Mouse (Mus musculus): Measurements from ENCODE around the gene Ccer2.
A peak's percentile ranks its signal among the peaks of the same experiment; 100 is the strongest.

The Ccer2 gene

GRCm38 (mm10) chr7:28788307-28789195 lies 32.6 kb downstream of the Ccer2 start, which contains the start of gene Rinl:
Gene Rinl, plus strand, starts transcription at chr7:28788969.
- DNase-seq (ENCODE audit: low read depth in 2 of 2, low spot score in 2 of 2) = peak in 1 of 2 experiments; percentile 58

GRCm38 (mm10) chr7:28789235-28789634 lies 33.3 kb downstream of the Ccer2 start:
- no peak for DNase-seq (ENCODE audit: low read depth in 2 of 2, low spot score in 2 of 2)

- DNase-seq (ENCODE audit: low read depth in 2 of 2, low spot score in 2 of 2) = no peak
Observed at GRCm38 (mm10) chr7:28790066-28790806, 34.3 kb downstream of the Ccer2 start.

- no peak for DNase-seq (ENCODE audit: low read depth in 2 of 2, low spot score in 2 of 2)
Observed at GRCm38 (mm10) chr7:28791706-28792105, 35.7 kb downstream of the Ccer2 start.

GRCm38 (mm10) chr7:28792391-28793185 lies 36.6 kb downstream of the Ccer2 start:
- peak; percentile 53 to 59 for DNase-seq (ENCODE audit: low read depth in 2 of 2, low spot score in 2 of 2)

- DNase-seq (ENCODE audit: low read depth in 2 of 2, low spot score in 2 of 2) = no peak
Observed at GRCm38 (mm10) chr7:28793834-28794233, 37.9 kb downstream of the Ccer2 start.

- no peak for DNase-seq (ENCODE audit: low read depth in 2 of 2, low spot score in 2 of 2)
Observed at GRCm38 (mm10) chr7:28794496-28794895, 38.5 kb downstream of the Ccer2 start.

- no peak for DNase-seq (ENCODE audit: low read depth in 2 of 2, low spot score in 2 of 2)
Observed at GRCm38 (mm10) chr7:28795832-28796231, 39.9 kb downstream of the Ccer2 start.

- DNase-seq (ENCODE audit: low read depth in 2 of 2, low spot score in 2 of 2) = peak; percentile 69
Observed at GRCm38 (mm10) chr7:28796562-28796975, 40.6 kb downstream of the Ccer2 start.

- no peak for DNase-seq (ENCODE audit: low read depth in 2 of 2, low spot score in 2 of 2)
Observed at GRCm38 (mm10) chr7:28799994-28800393, 44.0 kb downstream of the Ccer2 start.

GRCm38 (mm10) chr7:28801451-28801850 lies 45.5 kb downstream of the Ccer2 start:
- no peak for DNase-seq (ENCODE audit: low read depth in 2 of 2, low spot score in 2 of 2)

GRCm38 (mm10) chr7:28801901-28802670 lies 46.1 kb downstream of the Ccer2 start:
- DNase-seq (ENCODE audit: low read depth in 2 of 2, low spot score in 2 of 2) = no peak

GRCm38 (mm10) chr7:28802846-28803588 lies 47.0 kb downstream of the Ccer2 start:
- DNase-seq (ENCODE audit: low read depth in 2 of 2, low spot score in 2 of 2) = no peak

GRCm38 (mm10) chr7:28803756-28804155 lies 47.8 kb downstream of the Ccer2 start:
- DNase-seq (ENCODE audit: low read depth in 2 of 2, low spot score in 2 of 2) = no peak

GRCm38 (mm10) chr7:28806869-28807268 lies 50.9 kb downstream of the Ccer2 start:
- DNase-seq (ENCODE audit: low read depth in 2 of 2, low spot score in 2 of 2) = no peak

GRCm38 (mm10) chr7:28807641-28808220 lies 51.8 kb downstream of the Ccer2 start:
- no peak for DNase-seq (ENCODE audit: low read depth in 2 of 2, low spot score in 2 of 2)

GRCm38 (mm10) chr7:28808221-28808941 lies 52.4 kb downstream of the Ccer2 start, which contains the start of gene Hnrnpl:
Gene Hnrnpl, plus strand, starts transcription at chr7:28808541.
- DNase-seq (ENCODE audit: low read depth in 2 of 2, low spot score in 2 of 2) = no peak
